Mouse (Mus musculus) embryonic facial prominence, embryonic 13.5 days (tissue): ENCODE results near the gene Fosb. TPM values are rescaled to one million over a fixed set of nuclear protein-coding genes. Genes with fewer than 3 reads are reported as not detected.

Experiments used
- ATAC-seq: fragments of 200-750 bp; cut with Nextera tagmentation; 2 replicates; pipeline ENCODE4 v1.8.0; 2017; ENCODE audit warnings: low read depth; ENCODE audit not compliant: insufficient number of reproducible peaks, insufficient read depth, low FRiP score, low TSS enrichment
- H3K27ac ChIP-seq: fragments of 300-500 bp; sonication (generic); 2 replicates; pipeline ENCODE4 v1.5.1; 2015; ENCODE audit warnings: moderate library complexity, mild to moderate bottlenecking, inconsistent platforms
- H3K27me3 ChIP-seq: fragments of 300-500 bp; sonication (generic); 2 replicates; pipeline ENCODE4 v1.6.1; 2015; ENCODE audit warnings: mild to moderate bottlenecking, inconsistent platforms
- H3K36me3 ChIP-seq: fragments of 300-500 bp; sonication (generic); 2 replicates; pipeline ENCODE4 v1.6.1; 2015; ENCODE audit warnings: mild to moderate bottlenecking, inconsistent platforms
- H3K4me1 ChIP-seq: fragments of 300-500 bp; sonication (generic); 2 replicates; pipeline ENCODE4 v1.6.1; 2015; ENCODE audit warnings: inconsistent platforms
- H3K4me2 ChIP-seq: fragments of 300-500 bp; sonication (generic); 2 replicates; pipeline ENCODE4 v1.6.1; 2015; ENCODE audit warnings: moderate library complexity, mild to moderate bottlenecking, inconsistent platforms
- H3K4me3 ChIP-seq: fragments of 300-500 bp; sonication (generic); 2 replicates; pipeline ENCODE4 v1.5.1; 2015; ENCODE audit warnings: mild to moderate bottlenecking, inconsistent platforms
- H3K9ac ChIP-seq: fragments of 300-500 bp; sonication (generic); 2 replicates; pipeline ENCODE4 v1.6.1; 2015; ENCODE audit warnings: mild to moderate bottlenecking, inconsistent platforms
- H3K9me3 ChIP-seq: fragments of 300-500 bp; sonication (generic); 2 replicates; pipeline ENCODE4 v1.6.1; 2016; ENCODE audit warnings: inconsistent platforms
- WGBS: fragments of 180-500 bp; shearing (Covaris S2); methylation state at CpG from one replicate; pipeline ENCODE4 v1.1.7; 2015; ENCODE audit warnings: mixed read lengths; 5-methylcytosine and 5-hydroxymethylcytosine counted together
- polyA plus RNA-seq: library from polyadenylated mRNA; unstranded; fragments of >200 nt; fragmentation: Nextera tagmentation; extraction: Ambion mirVana; gene quantifications from 2 replicates; pipeline ENCODE4 v1.2.1, GENCODE M21; 2015

Fosb gene
- polyA plus RNA-seq, 1 experiment from 2014 or later = 0.06 TPM

- ATAC-seq = peak; percentile 71
- Histone ChIP-seq H3K36me3 (peaks cover 13% of the 10 kb centered on the region; the same call in 1 of the 2 replicates), H3K4me1 (peaks cover 32% of the 10 kb centered on the region), H3K4me3 (peak within 1 kb of the TSS; percentile 96), H3K27me3 (no peaks in the 10 kb centered on the region), H3K9me3 (peaks cover 2% of the 10 kb centered on the region; the same call in 1 of the 2 replicates), H3K4me2 (peak within 1 kb of the TSS; percentile 99), H3K27ac (peak within 1 kb of the TSS; percentile 96), H3K9ac (peak within 1 kb of the TSS; percentile 91)
- WGBS = under 1% methylated on average over 62 of the region's 62 CpGs
Measured at GRCm38 (mm10) chr7:19271238-19272172, 38.3 kb downstream of the Fosb start, which contains the start of gene Vasp. Vasp (minus strand) TSS chr7:19271817.

DNA sequence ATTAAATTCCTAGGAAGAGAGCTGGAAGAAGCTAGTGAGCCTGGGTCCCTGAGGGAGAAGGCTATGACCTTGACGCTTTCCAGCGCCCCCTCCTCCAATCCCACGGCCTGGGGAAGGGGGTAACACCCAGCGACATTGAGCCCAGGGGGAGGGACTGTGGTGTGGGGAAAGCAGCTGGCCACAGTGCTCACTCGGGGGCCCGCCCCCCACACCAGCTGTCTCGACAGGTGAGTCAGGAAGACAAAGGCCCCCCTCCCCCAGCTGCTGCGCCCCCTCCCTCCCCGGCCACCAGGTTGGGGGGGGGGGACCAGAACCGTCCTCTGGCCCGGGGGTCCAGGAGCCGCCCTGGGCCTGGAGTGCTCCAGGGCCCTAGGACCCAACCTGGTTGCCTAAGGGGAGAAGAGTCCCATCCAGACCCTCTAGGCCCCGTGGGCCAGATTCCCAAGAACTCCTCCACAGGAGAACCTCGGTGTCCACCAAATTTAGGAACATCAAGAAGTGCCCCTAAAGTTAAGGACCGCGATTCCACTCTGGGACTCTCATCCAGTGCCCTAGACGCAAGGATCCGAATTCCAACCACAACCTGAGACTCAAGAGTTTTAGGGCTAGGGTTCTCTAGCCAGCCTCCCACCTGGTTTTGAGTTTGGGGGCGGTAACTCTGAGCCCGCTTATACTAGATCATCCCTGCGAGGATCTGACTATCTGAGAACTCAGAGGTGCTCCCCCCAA, 39.2 kb downstream of the Fosb start:
- H3K27ac ChIP-seq = peak overlapping the region; percentile 96
- peaks cover 32% of the 10 kb centered on the region for H3K4me1 ChIP-seq
- no peak for ATAC-seq
- H3K9me3 ChIP-seq = no peaks in the 10 kb centered on the region
- peaks cover 13% of the 10 kb centered on the region; the same call in 1 of the 2 replicates for H3K36me3 ChIP-seq
- peak overlapping the region; percentile 91 for H3K9ac ChIP-seq
- whole genome bisulfite sequencing = under 1% methylated on average over 21 of the region's 21 CpGs
- peak overlapping the region; percentile 99 for H3K4me2 ChIP-seq
- H3K4me3 ChIP-seq = peak overlapping the region; percentile 96
- no peaks in the 10 kb centered on the region for H3K27me3 ChIP-seq

GRCm38 (mm10) chr7:19269721-19270441, 40.0 kb downstream of the Fosb start:
- H3K9ac ChIP-seq = peak overlapping the region; percentile 91
- no peaks in the 10 kb centered on the region for H3K27me3 ChIP-seq
- H3K4me1 ChIP-seq = peaks cover 32% of the 10 kb centered on the region
- H3K36me3 ChIP-seq = peaks cover 18% of the 10 kb centered on the region
- peak overlapping the region; percentile 99 for H3K4me2 ChIP-seq
- peak overlapping the region; percentile 96 for H3K27ac ChIP-seq
- 2% methylated on average over 18 of the region's 19 CpGs for WGBS
- ATAC-seq = no peak
- peak overlapping the region; percentile 96 for H3K4me3 ChIP-seq
- H3K9me3 ChIP-seq = no peaks in the 10 kb centered on the region

DNA sequence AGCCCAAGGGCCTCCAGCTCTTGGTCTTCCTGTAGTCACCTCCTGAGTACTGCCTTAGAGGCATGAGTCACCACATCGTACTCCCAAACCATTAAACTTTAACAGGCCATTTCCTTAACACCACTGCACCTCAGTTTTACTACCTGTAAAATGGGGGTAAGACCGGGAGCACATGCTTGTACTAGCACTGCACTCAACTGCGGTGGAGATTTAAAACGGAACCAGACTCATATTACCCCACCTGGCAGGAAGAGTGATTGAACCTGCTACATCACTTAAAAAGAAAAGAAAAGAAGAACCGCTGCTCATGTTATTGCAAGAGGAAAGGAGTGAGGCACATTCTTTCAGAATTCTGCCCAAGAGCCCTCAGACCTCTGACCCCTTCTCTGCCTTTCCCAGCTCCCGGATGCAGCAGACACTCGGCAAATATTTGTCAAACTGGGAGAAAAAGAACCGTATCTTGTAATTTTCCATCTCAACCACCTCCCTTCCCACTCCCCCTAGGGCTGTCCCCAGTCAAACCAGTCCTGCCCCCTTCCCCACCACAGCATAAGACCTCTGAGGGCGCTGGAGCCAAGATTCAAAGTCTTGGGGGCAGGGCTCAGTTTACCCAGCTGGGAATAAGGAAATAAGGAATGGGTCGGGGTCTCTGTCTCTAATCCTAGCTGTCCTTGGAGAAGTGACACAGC, 40.7 kb downstream of the Fosb start:
- Histone ChIP-seq H3K27me3 (no peaks in the 10 kb centered on the region), H3K27ac (peak overlapping the region; percentile 96), H3K4me2 (peak overlapping the region; percentile 99), H3K9me3 (no peaks in the 10 kb centered on the region), H3K36me3 (peaks cover 25% of the 10 kb centered on the region), H3K9ac (peak overlapping the region; percentile 91), H3K4me3 (peak overlapping the region; percentile 96), H3K4me1 (peaks cover 32% of the 10 kb centered on the region)
- 33% methylated on average over 10 of the region's 10 CpGs for WGBS
- ATAC-seq = no peak

- Histone ChIP-seq H3K27ac (no peak overlapping the region), H3K4me3 (no peak overlapping the region), H3K9ac (0 out of 2 replicates have a peak overlapping the region, but pooled peaks have one; percentile 21), H3K4me1 (peaks cover 32% of the 10 kb centered on the region), H3K27me3 (no peaks in the 10 kb centered on the region), H3K4me2 (no peak overlapping the region), H3K36me3 (peaks cover 45% of the 10 kb centered on the region), H3K9me3 (no peaks in the 10 kb centered on the region)
- 67% methylated on average over 10 of the region's 10 CpGs for WGBS
- ATAC-seq = no peak
Measured at GRCm38 (mm10) chr7:19267051-19267450, 42.8 kb downstream of the Fosb start.

GRCm38 (mm10) chr7:19265928-19266822, 43.7 kb downstream of the Fosb start:
- no peak overlapping the region for H3K4me3 ChIP-seq
- H3K9me3 ChIP-seq = no peaks in the 10 kb centered on the region
- H3K27ac ChIP-seq = no peak overlapping the region
- 82% methylated on average over 10 of the region's 10 CpGs for WGBS
- H3K4me1 ChIP-seq = peaks cover 32% of the 10 kb centered on the region
- peaks cover 53% of the 10 kb centered on the region for H3K36me3 ChIP-seq
- H3K9ac ChIP-seq = peak overlapping the region; percentile 46; the same call in 1 of the 2 replicates
- peak overlapping the region; percentile 9; the same call in 1 of the 2 replicates for H3K4me2 ChIP-seq
- no peak for ATAC-seq
- no peaks in the 10 kb centered on the region for H3K27me3 ChIP-seq

GRCm38 (mm10) chr7:19265147-19265546, 44.7 kb downstream of the Fosb start:
- peaks cover 25% of the 10 kb centered on the region for H3K4me1 ChIP-seq
- H3K27ac ChIP-seq = no peak overlapping the region
- peaks cover 63% of the 10 kb centered on the region for H3K36me3 ChIP-seq
- no peak overlapping the region for H3K9ac ChIP-seq
- no peaks in the 10 kb centered on the region for H3K9me3 ChIP-seq
- H3K4me3 ChIP-seq = no peak overlapping the region
- no peak for ATAC-seq
- H3K4me2 ChIP-seq = no peak overlapping the region
- H3K27me3 ChIP-seq = no peaks in the 10 kb centered on the region
- 82% methylated on average over 7 of the region's 7 CpGs for WGBS

GRCm38 (mm10) chr7:19258336-19258735, 51.5 kb downstream of the Fosb start:
- Histone ChIP-seq H3K27ac (no peak overlapping the region; the same call in 1 of the 2 replicates), H3K36me3 (peaks cover 81% of the 10 kb centered on the region), H3K4me3 (no peak overlapping the region), H3K27me3 (no peaks in the 10 kb centered on the region), H3K9me3 (no peaks in the 10 kb centered on the region), H3K9ac (no peak overlapping the region), H3K4me1 (peaks cover 13% of the 10 kb centered on the region), H3K4me2 (no peak overlapping the region)
- 77% methylated on average over 3 of the region's 3 CpGs for WGBS
- ATAC-seq = no peak

- no peak overlapping the region for H3K4me3 ChIP-seq
- peak overlapping the region; percentile 51; the same call in 1 of the 2 replicates for H3K27ac ChIP-seq
- 33% methylated on average over 11 of the region's 11 CpGs for WGBS
- H3K9ac ChIP-seq = no peak overlapping the region
- H3K36me3 ChIP-seq = peaks cover 73% of the 10 kb centered on the region
- H3K9me3 ChIP-seq = no peaks in the 10 kb centered on the region
- H3K4me1 ChIP-seq = peaks cover 13% of the 10 kb centered on the region
- no peak for ATAC-seq
- H3K4me2 ChIP-seq = no peak overlapping the region
- no peaks in the 10 kb centered on the region for H3K27me3 ChIP-seq
Measured at GRCm38 (mm10) chr7:19257390-19258022, 52.3 kb downstream of the Fosb start.
